Mouse (Mus musculus) heart, adult 2 months (tissue): ENCODE results near the gene Mprip. TPM values are rescaled to one million over a fixed set of nuclear protein-coding genes. Genes with fewer than 3 reads are reported as not detected.
"Not testable (repeated sequence)": the region's sequence is repeated elsewhere in the genome, so short reads cannot be mapped to it uniquely, and the experiment has no call there.

Experiments used
- DNase-seq, 2 experiments: peaks; one replicate each; pipeline ENCODE4 v3.0.0; 2021
- H3K27ac ChIP-seq: fragments of 200-600 bp; 2 replicates; pipeline ENCODE4 v1.8.1; 2022
- H3K27me3 ChIP-seq: fragments of 200-500 bp; 2 replicates; pipeline ENCODE4 v1.6.1; 2012; ENCODE audit warnings: mild to moderate bottlenecking, low read length, inconsistent platforms, mixed read lengths; ENCODE audit not compliant: control insufficient read depth, insufficient read depth
- H3K36me3 ChIP-seq: fragments of 200-500 bp; 2 replicates; pipeline ENCODE4 v1.6.1; 2012; ENCODE audit warnings: low read length, inconsistent platforms; ENCODE audit not compliant: control insufficient read depth, insufficient read depth
- H3K4me1 ChIP-seq: fragments of 200-500 bp; 2 replicates; pipeline ENCODE4 v1.6.1; 2011; ENCODE audit warnings: low read length; ENCODE audit not compliant: control insufficient read depth, insufficient read depth
- H3K4me3 ChIP-seq: fragments of 200-600 bp; 2 replicates; pipeline ENCODE4 v1.8.1; 2022
- H3K79me2 ChIP-seq: fragments of 200-500 bp; replicated peaks from 2 replicates; pipeline ENCODE4 v1.6.1; 2012; ENCODE audit warnings: mild to moderate bottlenecking, inconsistent platforms, low read length, moderate library complexity, mixed read lengths; ENCODE audit not compliant: control insufficient read depth, insufficient read depth
- H3K9ac ChIP-seq: fragments of 200-500 bp; 2 replicates; pipeline ENCODE4 v1.6.1; 2012; ENCODE audit warnings: low read depth, mild to moderate bottlenecking, control low read depth, inconsistent platforms, low read length, mixed read lengths
- CTCF ChIP-seq: fragments of 200-600 bp; IDR thresholded peaks from 2 replicates; pipeline ENCODE4 v1.8.1; 2022; ENCODE audit warnings: antibody characterized with exemption, mild to moderate bottlenecking, moderate library complexity
- EP300 ChIP-seq: fragments of 200-500 bp; IDR thresholded peaks from 2 replicates; pipeline ENCODE4 v1.6.1; 2011; ENCODE audit warnings: low read depth, low read length, control low read depth; ENCODE audit not compliant: insufficient read depth
- POLR2A ChIP-seq: fragments of 200-500 bp; IDR thresholded peaks from 2 replicates; pipeline ENCODE4 v1.6.1; 2011; ENCODE audit warnings: mild to moderate bottlenecking, low read depth, low read length, control low read depth; ENCODE audit not compliant: insufficient read depth
- WGBS: fragments of 180-500 bp; shearing (Covaris S2); methylation state at CpG from one replicate; pipeline ENCODE4 v1.1.7; 2018; 5-methylcytosine and 5-hydroxymethylcytosine counted together
- intact Hi-C: fragments of 180-260 bp; cut with DNase I; formaldehyde crosslinking; loops from one replicate; pipeline ENCODE4 v1.15.1; 2025
- long read RNA-seq: library from polyadenylated mRNA; stranded (forward); transcript quantifications from one replicate; pipeline ENCODE4 v2.0.0, GENCODE M21; 2021
- polyA plus RNA-seq: library from polyadenylated mRNA; depleted of rRNA; stranded (reverse); fragments of >200 nt; gene quantifications from 2 replicates; pipeline ENCODE4 v1.2.3, GENCODE M21; 2012; rRNA removed
- total RNA-seq, 2 experiments: library from RNA; stranded (reverse); gene quantifications; 2 replicates each; pipeline ENCODE4 v1.2.3; 2021

Mprip gene
- total RNA-seq = 100 to 1,000 TPM; 132 to 142 TPM
- 77.1 and 81.6 TPM in 2 replicates for polyA plus RNA-seq
- long read RNA-seq, full-length matches to known transcripts = 124 of 222 reads
- long read RNA-seq, partial matches to known transcripts = 13 of 222 reads
- long read RNA-seq, other reads (novel, unspliced or antisense) = 85 of 222 reads

GRCm38 (mm10) chr11:59661005-59661404 is at the start of gene Mprip:
Gene Mprip, plus strand, starts transcription at chr11:59661305.
- DNase-seq = no peak
- peak within 1 kb of the TSS; percentile 93 for H3K27ac ChIP-seq
- H3K79me2 ChIP-seq = no peaks in the 10 kb centered on the region
- H3K4me3 ChIP-seq = peak within 1 kb of the TSS; percentile 74
- peaks cover 16% of the 10 kb centered on the region for H3K4me1 ChIP-seq
- H3K9ac ChIP-seq = peak within 1 kb of the TSS; percentile 87
- no peak for TF ChIP-seq CTCF
- no peak for TF ChIP-seq EP300
- no peak for TF ChIP-seq POLR2A
- intact Hi-C loops = loop anchor here (2.0 kb wide), 1 partner anchor 24 kb away; no protein-coding TSS in a partner anchor
- WGBS = 87% methylated on average over 3 of the region's 3 CpGs
- peaks cover 17% of the 10 kb centered on the region for H3K36me3 ChIP-seq
- H3K27me3 ChIP-seq = no peaks in the 10 kb centered on the region

DNA sequence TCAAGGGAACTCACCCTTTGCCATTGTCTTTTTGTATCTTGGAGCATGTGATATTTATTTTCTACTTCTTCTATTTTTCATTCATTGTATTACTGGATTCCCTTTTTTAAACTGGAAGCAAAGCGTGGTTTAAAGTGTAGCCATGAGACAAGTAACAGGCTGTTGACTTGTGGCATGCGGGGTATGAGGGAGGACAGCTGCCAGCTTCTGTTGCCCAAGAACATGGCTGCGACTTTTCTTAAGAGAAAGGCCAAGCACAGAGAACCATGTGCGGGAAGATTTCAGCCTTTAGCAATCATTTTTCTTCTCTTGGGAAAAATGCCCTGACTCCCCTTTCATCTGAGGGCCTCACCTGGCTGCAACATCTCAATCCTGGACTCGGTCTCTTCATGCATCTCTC is 49.5 kb upstream of the Mprip start:
- intact Hi-C loops = loop anchor here (5.0 kb wide), 2 partner anchors 84 to 309 kb away; partner anchors contain the start of gene Zkscan17
- WGBS = 65% methylated on average over 5 of the region's 5 CpGs
- Histone ChIP-seq H3K27me3 (no peaks in the 10 kb centered on the region), H3K4me1 (no peaks in the 10 kb centered on the region), H3K79me2 (no peaks in the 10 kb centered on the region), H3K9ac (no peak overlapping the region), H3K27ac (no peak overlapping the region), H3K36me3 (no peaks in the 10 kb centered on the region), H3K4me3 (no peak overlapping the region)
- no peak for DNase-seq
- no peak for TF ChIP-seq CTCF
- TF ChIP-seq EP300 = no peak
- no peak for TF ChIP-seq POLR2A

DNA sequence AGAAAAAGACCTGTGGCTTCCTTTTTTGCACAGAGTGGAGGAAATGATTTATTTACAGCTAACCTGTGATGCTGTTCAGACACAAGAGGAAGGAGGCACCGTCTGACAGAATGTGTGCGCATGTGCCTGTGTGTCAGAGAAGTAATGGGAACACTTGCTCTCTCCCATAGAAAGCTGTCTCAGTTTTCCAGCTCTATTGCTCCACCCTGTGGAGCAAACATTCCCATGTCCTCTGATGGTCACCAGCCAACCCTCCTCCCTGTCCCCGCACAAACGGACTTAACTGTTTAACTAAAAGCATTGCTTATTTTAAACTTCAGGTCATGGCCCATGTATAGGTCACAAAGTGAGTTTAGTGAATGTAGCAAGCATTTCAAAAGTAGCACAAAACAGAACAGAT is 47.0 kb upstream of the Mprip start:
- H3K4me3 ChIP-seq = no peak overlapping the region
- no peak overlapping the region for H3K9ac ChIP-seq
- DNase-seq = no peak
- H3K27ac ChIP-seq = no peak overlapping the region
- no peaks in the 10 kb centered on the region for H3K36me3 ChIP-seq
- TF ChIP-seq POLR2A = no peak
- TF ChIP-seq CTCF = peak; percentile 66
- TF ChIP-seq EP300 = no peak
- no peaks in the 10 kb centered on the region for H3K4me1 ChIP-seq
- H3K79me2 ChIP-seq = no peaks in the 10 kb centered on the region
- no peaks in the 10 kb centered on the region for H3K27me3 ChIP-seq
- 16% methylated on average over 4 of the region's 4 CpGs for WGBS
- intact Hi-C loops = loop anchor here (5.0 kb wide), 2 partner anchors 87 to 312 kb away; partner anchors contain the start of gene Zkscan17

- 86% methylated on average over 2 of the region's 2 CpGs for WGBS
- H3K36me3 ChIP-seq, H3K4me1 ChIP-seq, DNase-seq, H3K4me3 ChIP-seq, intact Hi-C loops, H3K9ac ChIP-seq, H3K27me3 ChIP-seq, H3K79me2 ChIP-seq, H3K27ac ChIP-seq: not testable (repeated sequence)
These were observed 44.1 kb upstream of the Mprip start for GRCm38 (mm10) chr11:59616986-59617385.

- Histone ChIP-seq H3K4me1 (no peaks in the 10 kb centered on the region), H3K79me2 (no peaks in the 10 kb centered on the region), H3K4me3 (no peak overlapping the region), H3K27me3 (no peaks in the 10 kb centered on the region), H3K9ac (no peak overlapping the region), H3K36me3 (no peaks in the 10 kb centered on the region), H3K27ac (no peak overlapping the region)
- intact Hi-C loops = no loop called here
- no peak for DNase-seq
- TF ChIP-seq EP300 (no peak), POLR2A (no peak), CTCF (no peak)
- 61% methylated on average over 3 of the region's 3 CpGs for WGBS
These were observed 38.9 kb upstream of the Mprip start for GRCm38 (mm10) chr11:59622214-59622613.

- WGBS = 23% methylated on average over 6 of the region's 6 CpGs
- Histone ChIP-seq H3K27ac (no peak overlapping the region), H3K4me1 (no peaks in the 10 kb centered on the region), H3K9ac (no peak overlapping the region), H3K36me3 (no peaks in the 10 kb centered on the region), H3K4me3 (no peak overlapping the region), H3K27me3 (no peaks in the 10 kb centered on the region), H3K79me2 (no peaks in the 10 kb centered on the region)
- intact Hi-C loops = loop anchor here (1.0 to 2.0 kb wide), 2 partner anchors 122 to 155 kb away; no protein-coding TSS in a partner anchor
- TF ChIP-seq POLR2A (no peak), CTCF (peak; percentile 91), EP300 (peak; percentile 66; the same call in 1 of the 2 replicates)
- DNase-seq = peak; percentile 60 to 64
These were observed 37.0 kb upstream of the Mprip start for GRCm38 (mm10) chr11:59624017-59624630.
